Mouse (Mus musculus): ENCODE results near the gene B4galt1. TPM values are rescaled to one million over a fixed set of nuclear protein-coding genes. Genes with fewer than 3 reads are reported as not detected.

Gene B4galt1
- polyA plus RNA-seq, 1 experiment = 40.7 TPM

GRCm38 (mm10) chr4:40757780-40758420 lies 95.9 kb downstream of the B4galt1 start, which contains the start of gene Smu1:
TSS of gene Smu1 (minus strand) at chr4:40757923.
- Histone ChIP-seq H3K36me3 (ENCODE audit: control insufficient read depth, insufficient read depth, low read length, poor library complexity, severe bottlenecking) (peaks cover 22% of the 10 kb centered on the region), H3K9me3 (replicated peaks; ENCODE audit: control insufficient read depth, insufficient read depth, low read length, poor library complexity, severe bottlenecking) (no peaks in the 10 kb centered on the region), H3K27me3 (ENCODE audit: control insufficient read depth, insufficient read depth, low read length, poor library complexity, severe bottlenecking) (no peaks in the 10 kb centered on the region), H3K4me1 (ENCODE audit: control insufficient read depth, insufficient read depth, low read length) (no peaks in the 10 kb centered on the region), H3K27ac (ENCODE audit: insufficient read depth, low read length) (no peak within 1 kb of the TSS), H3K9ac (ENCODE audit: low read depth, poor library complexity, severe bottlenecking) (peak within 1 kb of the TSS; percentile 92), H3K4me3 (ENCODE audit: low read depth, low read length) (peak within 1 kb of the TSS; percentile 99)
- TF ChIP-seq CTCF (IDR thresholded peaks at IDR 0.05; ENCODE audit: low read depth, low read length) (no peak), EP300 (IDR thresholded peaks at IDR 0.05; ENCODE audit: insufficient read depth, low read depth, low read length) (no peak), POLR2A (IDR thresholded peaks at IDR 0.05; ENCODE audit: insufficient read depth, low read length) (peak; percentile 80)

- H3K4me3 ChIP-seq (ENCODE audit: low read depth, low read length) = peak overlapping the region; percentile 99
- H3K27ac ChIP-seq (ENCODE audit: insufficient read depth, low read length) = no peak overlapping the region
- peak overlapping the region; percentile 92 for H3K9ac ChIP-seq (ENCODE audit: low read depth, poor library complexity, severe bottlenecking)
- H3K27me3 ChIP-seq (ENCODE audit: control insufficient read depth, insufficient read depth, low read length, poor library complexity, severe bottlenecking) = no peaks in the 10 kb centered on the region
- H3K36me3 ChIP-seq (ENCODE audit: control insufficient read depth, insufficient read depth, low read length, poor library complexity, severe bottlenecking) = peaks cover 27% of the 10 kb centered on the region
- H3K9me3 ChIP-seq (replicated peaks; ENCODE audit: control insufficient read depth, insufficient read depth, low read length, poor library complexity, severe bottlenecking) = no peaks in the 10 kb centered on the region
- no peaks in the 10 kb centered on the region for H3K4me1 ChIP-seq (ENCODE audit: control insufficient read depth, insufficient read depth, low read length)
- TF ChIP-seq EP300 (IDR thresholded peaks at IDR 0.05; ENCODE audit: insufficient read depth, low read depth, low read length) = no peak
Measured at GRCm38 (mm10) chr4:40757157-40757779, 96.5 kb downstream of the B4galt1 start.

Other genes with a start within 250 kb of the B4galt1 start
- gene Aptx, start 150.8 kb downstream of the B4galt1 start, polyA plus RNA-seq (2011; ENCODE audit: insufficient read depth, insufficient read length, low read depth, missing spikeins) = 22.3 and 22.9 TPM in 2 replicates
- 358 and 376 TPM in 2 replicates for gene Dnaja1, start 131.9 kb downstream of the B4galt1 start, polyA plus RNA-seq (2011; ENCODE audit: insufficient read depth, insufficient read length, low read depth, missing spikeins)
- 172 and 196 TPM in 2 replicates for gene Smu1, start 96.1 kb downstream of the B4galt1 start, polyA plus RNA-seq (2011; ENCODE audit: insufficient read depth, insufficient read length, low read depth, missing spikeins)
- not detected in 2 replicates for gene Spink4, start 66.0 kb upstream of the B4galt1 start, polyA plus RNA-seq (2011; ENCODE audit: insufficient read depth, insufficient read length, low read depth, missing spikeins)
- 102 and 106 TPM in 2 replicates for gene Bag1, start 94.3 kb upstream of the B4galt1 start, polyA plus RNA-seq (2011; ENCODE audit: insufficient read depth, insufficient read length, low read depth, missing spikeins)
- gene Chmp5, start 94.4 kb upstream of the B4galt1 start, polyA plus RNA-seq (2011; ENCODE audit: insufficient read depth, insufficient read length, low read depth, missing spikeins) = 117 and 120 TPM in 2 replicates
- 97.6 and 104 TPM in 2 replicates for gene Nfx1, start 116.9 kb upstream of the B4galt1 start, polyA plus RNA-seq (2011; ENCODE audit: insufficient read depth, insufficient read length, low read depth, missing spikeins)
- gene Aqp7, start 194.1 kb upstream of the B4galt1 start, polyA plus RNA-seq (2011; ENCODE audit: insufficient read depth, insufficient read length, low read depth, missing spikeins) = not detected in 2 replicates
- 15.7 and 16.7 TPM in 2 replicates for gene Aqp3, start 244.2 kb upstream of the B4galt1 start, polyA plus RNA-seq (2011; ENCODE audit: insufficient read depth, insufficient read length, low read depth, missing spikeins)

Measured in ES-Bruce4 (cell line).